In the genomic region with DNA sequence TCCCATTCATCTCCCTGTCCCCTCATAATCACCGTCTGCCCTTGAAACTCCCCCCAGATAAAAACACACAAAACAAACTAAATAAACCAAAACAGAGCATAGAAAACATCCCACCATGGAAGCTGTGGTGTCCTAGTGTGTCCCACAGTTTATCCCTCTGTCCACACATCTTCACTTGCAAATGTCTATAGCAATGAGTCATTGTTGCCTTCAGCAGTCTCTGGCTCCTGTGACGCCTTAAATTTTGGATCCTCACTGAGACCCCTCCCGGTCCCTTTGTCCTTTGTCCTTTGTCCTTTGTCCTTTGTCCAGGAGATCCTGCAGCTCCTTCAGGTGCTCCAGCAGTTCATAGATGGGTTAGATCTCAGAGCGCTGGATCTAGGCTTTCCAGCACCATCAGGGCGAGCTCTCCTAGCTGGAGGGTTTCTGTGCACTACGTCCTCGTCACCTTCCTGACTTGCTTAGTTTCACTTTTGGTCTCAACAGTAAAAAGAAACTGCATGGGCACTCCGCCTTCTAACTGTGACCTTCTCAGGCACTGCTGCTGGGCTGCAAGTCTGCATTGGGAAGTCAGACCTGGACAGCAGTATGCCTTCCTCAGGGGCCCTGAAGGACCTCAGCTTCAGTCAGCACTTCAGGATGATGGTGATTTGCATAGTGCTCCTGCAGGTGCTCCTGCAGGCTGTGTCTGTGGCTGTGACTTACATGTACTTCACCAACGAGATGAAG, we compare ENCODE assay signal across 8 mouse cellular contexts. TPM values are rescaled to one million over a fixed set of nuclear protein-coding genes. Genes with fewer than 3 reads are reported as not detected.
DNase-seq lines count a peak whose midpoint lies in the region; ATAC-seq and TF ChIP-seq lines count a peak whose summit lies in the region.

A gene (plus strand): TSS at position 470 of the 729 bp plus-strand sequence.

- no peaks in the 10 kb centered on the region for H3K27me3 ChIP-seq in heart, embryonic 14.5 days (ENCODE audit: control insufficient read depth, insufficient read depth, low read length)
- no peaks in the 10 kb centered on the region for H3K27me3 ChIP-seq in limb, embryonic 14.5 days (ENCODE audit: control insufficient read depth, insufficient read depth, low read length)

- no peak for TF ChIP-seq CTCF in olfactory bulb, adult 2 months (IDR thresholded peaks at IDR 0.05; ENCODE audit: insufficient read depth, low read depth, low read length)

- peak within 1 kb of the TSS; percentile 57 for H3K4me2 ChIP-seq in heart, embryonic 14.5 days (ENCODE audit: low read length)
- peak within 1 kb of the TSS; percentile 17; the same call in 1 of the 2 replicates for H3K4me2 ChIP-seq in limb, embryonic 14.5 days (replicated peaks; ENCODE audit: low read depth, low read length, severe bottlenecking)

- peak within 1 kb of the TSS; percentile 2 to 13; a peak in 2 of 4 replicates for H3K4me3 ChIP-seq in heart, embryonic 14.5 days (ENCODE audit: control insufficient read depth in 1 of 2, insufficient read depth in 1 of 2, low read depth in 1 of 2, low read length in 2 of 2)
- no peak within 1 kb of the TSS for H3K4me3 ChIP-seq in limb, embryonic 14.5 days (replicated peaks; ENCODE audit: low read length)
- H3K4me3 ChIP-seq in olfactory bulb, adult 2 months (ENCODE audit: insufficient read depth, low read depth, low read length): peak within 1 kb of the TSS; percentile 35

- no peak for ATAC-seq in heart, embryonic 14.5 days (ENCODE audit: insufficient number of reproducible peaks, insufficient read depth, low FRiP score, low read depth)
- no peak for ATAC-seq in limb, embryonic 14.5 days (ENCODE audit: low FRiP score, low read depth)

- H3K27ac ChIP-seq in heart, embryonic 14.5 days (replicated peaks in 1 of 2; ENCODE audit: control insufficient read depth in 1 of 2, insufficient read depth in 1 of 2, low read depth in 2 of 2, low read length in 2 of 2): no peak within 1 kb of the TSS; a peak in 1 of 4 replicates
- no peak within 1 kb of the TSS for H3K27ac ChIP-seq in limb, embryonic 14.5 days (replicated peaks; ENCODE audit: low read depth, low read length)
- no peak within 1 kb of the TSS for H3K27ac ChIP-seq in olfactory bulb, adult 2 months (ENCODE audit: insufficient read depth, low read depth, low read length)

- peak within 1 kb of the TSS; percentile 46 for H3K9ac ChIP-seq in heart, embryonic 14.5 days (ENCODE audit: low read length)
- no peak within 1 kb of the TSS for H3K9ac ChIP-seq in limb, embryonic 14.5 days (ENCODE audit: low read depth, low read length, severe bottlenecking)

- no peak for TF ChIP-seq POLR2A in limb, embryonic 14.5 days (IDR thresholded peaks at IDR 0.05; ENCODE audit: borderline replicate concordance, extremely low read depth, insufficient read depth, insufficient read length)
- no peak for TF ChIP-seq POLR2A in olfactory bulb, adult 2 months (IDR thresholded peaks at IDR 0.05; ENCODE audit: insufficient read depth, low read depth, low read length)

- H3K4me1 ChIP-seq in heart, embryonic 14.5 days (ENCODE audit: control insufficient read depth in 2 of 2, insufficient read depth in 2 of 2, low read length in 2 of 2): peaks cover 5 to 9% of the 10 kb centered on the region in 2 experiments
- H3K4me1 ChIP-seq in limb, embryonic 14.5 days (ENCODE audit: control insufficient read depth, insufficient read depth, low read length): peaks cover 10% of the 10 kb centered on the region; the same call in 1 of the 2 replicates
- peaks cover 6% of the 10 kb centered on the region for H3K4me1 ChIP-seq in olfactory bulb, adult 2 months (ENCODE audit: control insufficient read depth, insufficient read depth, low read length)

- peak; percentile 59 for DNase-seq in 3134 (ENCODE audit: extremely low read depth, insufficient read length, low spot score)
- DNase-seq in T-cell, adult 2 months (ENCODE audit: low spot score): peak; percentile 67
- no peak for DNase-seq in limb, embryonic 14.5 days (ENCODE audit: low spot score)
- no peak for DNase-seq in c-Kit-positive CD71-positive TER-119-positive erythroid progenitor cells, embryonic 14.5 days (ENCODE audit: low spot score)
- DNase-seq in layer of hippocampus, postnatal 14 days (ENCODE audit: low spot score in 2 of 2): no peak
- no peak for DNase-seq in cerebellum, postnatal 36 days

- 60% methylated on average over 9 of the region's 9 CpGs for WGBS in heart, embryonic 14.5 days
- WGBS in limb, embryonic 14.5 days: 64% methylated on average over 9 of the region's 9 CpGs
- WGBS in olfactory bulb, adult 2 months: 63% methylated on average over 9 of the region's 9 CpGs

- H3K36me3 ChIP-seq in heart, embryonic 14.5 days (ENCODE audit: control insufficient read depth, insufficient read depth, low read length): no peaks in the 10 kb centered on the region
- H3K36me3 ChIP-seq in limb, embryonic 14.5 days (ENCODE audit: control insufficient read depth, insufficient read depth, low read length): no peaks in the 10 kb centered on the region

- no peaks in the 10 kb centered on the region for H3K9me3 ChIP-seq in heart, embryonic 14.5 days (ENCODE audit: control insufficient read depth, low read length)
- H3K9me3 ChIP-seq in limb, embryonic 14.5 days (ENCODE audit: control insufficient read depth, low read length): no peaks in the 10 kb centered on the region

RNA-seq across cellular contexts. Expression of the gene that starts here (rescaled TPM):
- polyA plus RNA-seq in heart, embryonic 14.5 days (2014; fragmentation: Nextera tagmentation; extraction: Ambion mirVana): 0.23 and 0.30 TPM in 2 replicates
- 0.14 and 0.20 TPM in 2 replicates for polyA plus RNA-seq in limb, embryonic 14.5 days (2012; rRNA removed)
- 0.06 and 0.17 TPM in 2 replicates for polyA plus RNA-seq in limb, embryonic 14.5 days (2014; fragmentation: Nextera tagmentation; extraction: Ambion mirVana)
- polyA plus RNA-seq in olfactory bulb, adult 2 months (2012; ENCODE audit: insufficient read depth, insufficient read length, low replicate concordance, missing spikeins): not detected in 2 replicates
- total RNA-seq in layer of hippocampus, postnatal 14 days (2021): 1 to 10 TPM in 1 of 2 experiments, under 1 TPM in 1; 0.81 to 1.2 TPM

Comparison
In these comparisons a context has a peak if more than half of its experiments do, and no peak if none do; other contexts are left out.
1. DNase-seq: peak in 3134 (single experiment) and T-cell, adult 2 months (single experiment); none in limb, embryonic 14.5 days (single experiment), c-Kit-positive CD71-positive TER-119-positive erythroid progenitor cells, embryonic 14.5 days (single experiment), layer of hippocampus, postnatal 14 days (0 of 2) and cerebellum, postnatal 36 days (0 of 2).